Mouse (Mus musculus): Measurements from ENCODE around the gene Zmynd8. TPM values are rescaled to one million over a fixed set of nuclear protein-coding genes. Genes with fewer than 3 reads are reported as not detected.

Gene Zmynd8
- total and polyA plus RNA-seq, 3 experiments, result 30.3 to 89.2 (median 41.6) TPM

DNA sequence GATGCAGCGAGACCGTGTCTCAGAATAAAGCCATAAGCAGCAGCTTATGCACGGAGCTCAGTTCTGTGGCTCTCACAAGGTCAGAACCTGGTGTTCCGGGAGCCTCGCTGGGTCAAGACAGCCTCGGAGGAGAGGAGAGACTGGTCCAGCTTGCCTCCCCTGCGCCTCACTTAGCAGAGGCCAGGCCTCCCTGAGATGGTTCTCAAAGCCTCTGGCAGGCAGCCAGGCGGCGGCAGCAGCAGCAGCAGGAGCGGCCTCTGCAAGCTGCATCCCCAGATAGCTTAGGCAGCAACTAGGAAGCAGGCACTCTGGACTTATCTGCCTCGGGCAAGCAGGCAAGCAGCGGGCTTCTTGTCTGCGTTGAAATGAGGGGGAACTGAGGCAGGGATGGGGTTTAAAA lies 10.4 kb downstream of the Zmynd8 start:
- H3K79me2 ChIP-seq (ENCODE audit: control insufficient read depth, insufficient read depth, low read length, poor library complexity), result peaks cover 60% of the 10 kb centered on the region
- H3K27ac ChIP-seq (ENCODE audit: control insufficient read depth, low read depth, low read length), result peak overlapping the region; percentile 95
- peaks cover 0 to 44% of the 10 kb centered on the region in 2 experiments; a peak in 2 of 4 replicates for H3K36me3 ChIP-seq (ENCODE audit: control insufficient read depth in 1 of 2, insufficient read depth in 2 of 2, low read length in 2 of 2)
- peak overlapping the region; percentile 72 for H3K9ac ChIP-seq (ENCODE audit: control insufficient read depth, low read depth, low read length, poor library complexity, severe bottlenecking)
- H3K9me3 ChIP-seq (replicated peaks; ENCODE audit: insufficient read depth, low read length), result no peaks in the 10 kb centered on the region
- peaks cover 27 to 59% of the 10 kb centered on the region in 2 experiments for H3K4me1 ChIP-seq (ENCODE audit: control insufficient read depth in 1 of 2, insufficient read depth in 2 of 2, low read length in 2 of 2)
- H3K4me3 ChIP-seq (ENCODE audit: control insufficient read depth in 1 of 2, insufficient read depth in 1 of 2, low read depth in 2 of 2, low read length in 2 of 2), result peak overlapping the region; percentile 16 to 39
- no peaks in the 10 kb centered on the region for H3K27me3 ChIP-seq (ENCODE audit: control insufficient read depth in 1 of 2, insufficient read depth in 2 of 2, low read length in 2 of 2)
- DNase-seq (ENCODE audit: low read depth, low spot score), result peak; percentile 98
- no peak for TF ChIP-seq CTCF (IDR thresholded peaks at IDR 0.05 in 2 of 3, conservative IDR thresholded peaks at IDR 0.05 in 1 of 3; ENCODE audit: control insufficient read depth in 1 of 3, insufficient read depth in 1 of 3, low read depth in 2 of 3, low read length in 3 of 3, poor library complexity in 1 of 3, severe bottlenecking in 1 of 3)
- peak; percentile 72; the same call in 1 of the 2 replicates for TF ChIP-seq ZMIZ1 (IDR thresholded peaks at IDR 0.05; ENCODE audit: low read depth, low read length)
- TF ChIP-seq MAZ (IDR thresholded peaks at IDR 0.05; ENCODE audit: low read depth, low read length), result peak; percentile 79; the same call in 1 of the 2 replicates
- TF ChIP-seq JUND (IDR thresholded peaks at IDR 0.05; ENCODE audit: low read depth, low read length), result no peak
- peak; percentile 85 for TF ChIP-seq SIN3A (IDR thresholded peaks at IDR 0.05; ENCODE audit: low read length)
- TF ChIP-seq RCOR1 (IDR thresholded peaks at IDR 0.05; ENCODE audit: low read depth, low read length), result peak; percentile 81
- TF ChIP-seq ZKSCAN1 (IDR thresholded peaks at IDR 0.05; ENCODE audit: low read depth, low read length), result no peak
- no peak; the same call in 1 of the 2 replicates for TF ChIP-seq MXI1 (IDR thresholded peaks at IDR 0.05; ENCODE audit: low read depth, low read length)
- TF ChIP-seq CHD2 (IDR thresholded peaks at IDR 0.05; ENCODE audit: low read length), result no peak
- TF ChIP-seq POLR2A (IDR thresholded peaks at IDR 0.05; ENCODE audit: control insufficient read depth in 1 of 2, insufficient read depth in 1 of 2, low read depth in 1 of 2, low read length in 2 of 2, poor library complexity in 1 of 2), result peak; percentile 42 to 49; a peak in 2 of 4 replicates
- TF ChIP-seq TCF12 (IDR thresholded peaks at IDR 0.05; ENCODE audit: low read depth, low read length), result peak; percentile 98
- TF ChIP-seq GABPA (IDR thresholded peaks at IDR 0.05; ENCODE audit: low read depth, low read length), result no peak
- no peak for TF ChIP-seq CHD1 (IDR thresholded peaks at IDR 0.05; ENCODE audit: low read depth, low read length)
- TF ChIP-seq POLR2AphosphoS5 (IDR thresholded peaks at IDR 0.05; ENCODE audit: borderline replicate concordance, low read depth, low read length), result no peak
- TF ChIP-seq ZNF384 (IDR thresholded peaks at IDR 0.05; ENCODE audit: low read depth, low read length), result no peak
- TF ChIP-seq MYB (IDR thresholded peaks at IDR 0.05; ENCODE audit: low read depth, low read length), result 0 out of 2 replicates have a peak, but pooled peaks have one; percentile 31
- TF ChIP-seq MYC (IDR thresholded peaks at IDR 0.05; ENCODE audit: low read depth, low read length), result no peak; the same call in 1 of the 2 replicates
- no peak for TF ChIP-seq ZC3H11A (IDR thresholded peaks at IDR 0.05; ENCODE audit: low read depth, low read length)
- peak; percentile 6; the same call in 1 of the 2 replicates for TF ChIP-seq MAFK (IDR thresholded peaks at IDR 0.05; ENCODE audit: borderline replicate concordance, low read depth, low read length)
- TF ChIP-seq KAT2A (conservative IDR thresholded peaks at IDR 0.05; ENCODE audit: low read depth, low read length), result no peak
- no peak for TF ChIP-seq UBTF (IDR thresholded peaks at IDR 0.05; ENCODE audit: borderline replicate concordance, insufficient read depth, low read depth, low read length)
- 0 out of 2 replicates have a peak, but pooled peaks have one; percentile 18 for TF ChIP-seq NRF1 (IDR thresholded peaks at IDR 0.05; ENCODE audit: insufficient read depth, low read depth, low read length, poor library complexity, severe bottlenecking)
- TF ChIP-seq ELF1 (IDR thresholded peaks at IDR 0.05; ENCODE audit: low read depth, low read length), result peak; percentile 78
- peak; percentile 52; the same call in 1 of the 2 replicates for TF ChIP-seq HCFC1 (IDR thresholded peaks at IDR 0.05; ENCODE audit: low read depth, low read length)
- no peak for TF ChIP-seq MEF2A (IDR thresholded peaks at IDR 0.05; ENCODE audit: extremely low read depth, insufficient replicate concordance, low read depth, low read length, poor library complexity, severe bottlenecking)
- peak; percentile 94 to 95 for TF ChIP-seq EP300 (IDR thresholded peaks at IDR 0.05; ENCODE audit: low read depth in 1 of 2, low read length in 2 of 2)
- TF ChIP-seq RAD21 (IDR thresholded peaks at IDR 0.05; ENCODE audit: low read depth, low read length), result no peak
- no peak for TF ChIP-seq BHLHE40 (IDR thresholded peaks at IDR 0.05; ENCODE audit: borderline replicate concordance, low read depth, low read length)
- peak; percentile 67 for TF ChIP-seq POLR2AphosphoS2 (IDR thresholded peaks at IDR 0.05; ENCODE audit: low read length)
- TF ChIP-seq GATA1 (IDR thresholded peaks at IDR 0.05; ENCODE audit: low read depth, low read length), result peak; percentile 92
- TF ChIP-seq USF2 (IDR thresholded peaks at IDR 0.05; ENCODE audit: borderline replicate concordance in 1 of 2, insufficient read depth in 1 of 2, low read depth in 1 of 2, low read length in 2 of 2), result no peak
- TF ChIP-seq NELFE (IDR thresholded peaks at IDR 0.05; ENCODE audit: low read depth, low read length), result peak; percentile 63; the same call in 1 of the 2 replicates
- TF ChIP-seq TAL1 (IDR thresholded peaks at IDR 0.05; ENCODE audit: low read length), result peak; percentile 100
- peak; percentile 82 for TF ChIP-seq TBP (IDR thresholded peaks at IDR 0.05; ENCODE audit: low read depth, low read length)
- TF ChIP-seq E2F4 (IDR thresholded peaks at IDR 0.05; ENCODE audit: borderline replicate concordance, low read depth, low read length), result no peak
- peak; percentile 85 for TF ChIP-seq ETS1 (IDR thresholded peaks at IDR 0.05; ENCODE audit: low read depth, low read length)
- no peak for TF ChIP-seq USF1 (IDR thresholded peaks at IDR 0.05; ENCODE audit: low read depth, low read length)

Measured in MEL (cell line).